Mouse (Mus musculus): ENCODE data around the gene Rab38.

The Rab38 gene

DNA sequence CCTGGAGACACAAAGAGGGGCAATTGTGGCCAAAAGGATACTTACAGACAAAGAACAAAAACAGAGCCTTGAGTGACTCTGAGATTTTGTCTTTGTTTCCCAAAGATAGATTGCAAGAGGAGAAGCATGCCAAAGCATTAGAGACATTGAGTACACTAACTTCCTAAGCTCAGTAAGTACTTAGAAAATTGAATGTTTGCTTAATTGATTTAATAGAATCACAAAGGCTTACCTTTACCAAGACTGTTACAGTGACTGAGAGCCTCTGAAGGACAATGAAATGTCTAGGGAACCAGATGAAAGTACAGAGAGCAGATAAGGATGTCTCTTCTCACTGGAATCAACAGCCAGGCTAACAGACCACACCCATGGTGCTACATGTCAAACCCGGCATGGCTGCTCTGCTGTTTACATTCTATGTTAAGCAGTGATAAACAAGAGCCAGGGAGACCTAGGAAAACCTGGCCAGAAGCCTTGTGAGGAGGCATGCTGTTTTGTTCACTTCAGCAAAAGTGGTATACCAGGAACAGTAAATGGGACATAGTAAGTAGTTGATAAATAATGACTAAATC, 97.1 kb downstream of the Rab38 start:
- DNase-seq (ENCODE audit: low read depth, low spot score) = no peak

DNA sequence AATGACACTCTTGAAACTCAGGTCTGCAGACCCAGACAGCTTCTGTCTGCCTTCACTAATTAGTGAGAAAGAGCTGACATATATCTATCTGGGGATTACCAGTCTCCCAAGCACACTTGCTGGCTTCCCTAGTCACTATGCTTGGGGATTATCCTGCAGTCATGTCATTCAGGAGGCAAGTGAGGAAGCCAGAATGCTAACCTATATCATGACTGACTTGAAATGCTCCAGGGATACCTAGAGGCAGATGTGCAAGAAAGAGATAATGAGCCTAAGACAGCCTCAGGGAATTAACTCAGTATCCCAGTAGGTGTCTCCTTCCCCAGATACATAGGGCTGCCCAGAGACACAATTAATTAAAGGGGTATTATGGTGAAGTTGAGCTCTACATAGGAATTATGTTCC, 106.1 kb downstream of the Rab38 start:
- DNase-seq (ENCODE audit: low read depth, low spot score) = no peak

DNA sequence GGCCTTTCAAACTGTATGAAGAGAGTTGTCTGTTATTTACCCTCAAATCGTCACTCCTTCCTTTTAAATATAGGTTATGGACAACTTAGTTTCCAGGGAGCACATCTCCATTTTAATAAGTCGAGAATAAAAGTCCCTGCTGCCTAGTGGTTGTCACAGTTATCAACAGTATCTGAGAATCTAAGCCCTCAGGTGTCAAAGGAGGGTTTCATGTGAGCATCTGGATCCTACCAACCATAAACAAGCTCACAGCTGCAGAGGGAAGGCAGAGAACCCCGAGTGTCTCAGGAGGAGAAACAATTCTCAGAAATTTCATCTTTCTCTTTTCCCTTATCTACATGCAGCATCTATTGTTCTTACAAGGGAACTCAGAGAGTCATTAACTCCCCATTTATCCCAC, 106.7 kb downstream of the Rab38 start:
- no peak for DNase-seq (ENCODE audit: low read depth, low spot score)
